Mouse (Mus musculus) ZHBTc4 (cell line): Measurements from ENCODE around the gene Hsd17b12.
A peak's percentile ranks its signal among the peaks of the same experiment; 100 is the strongest.

ENCODE experiments used
- DNase-seq: peaks from one replicate; pipeline ENCODE4 v3.0.0-alpha.2; 2011; ENCODE audit warnings: low read depth, low spot score

Gene Hsd17b12

DNA sequence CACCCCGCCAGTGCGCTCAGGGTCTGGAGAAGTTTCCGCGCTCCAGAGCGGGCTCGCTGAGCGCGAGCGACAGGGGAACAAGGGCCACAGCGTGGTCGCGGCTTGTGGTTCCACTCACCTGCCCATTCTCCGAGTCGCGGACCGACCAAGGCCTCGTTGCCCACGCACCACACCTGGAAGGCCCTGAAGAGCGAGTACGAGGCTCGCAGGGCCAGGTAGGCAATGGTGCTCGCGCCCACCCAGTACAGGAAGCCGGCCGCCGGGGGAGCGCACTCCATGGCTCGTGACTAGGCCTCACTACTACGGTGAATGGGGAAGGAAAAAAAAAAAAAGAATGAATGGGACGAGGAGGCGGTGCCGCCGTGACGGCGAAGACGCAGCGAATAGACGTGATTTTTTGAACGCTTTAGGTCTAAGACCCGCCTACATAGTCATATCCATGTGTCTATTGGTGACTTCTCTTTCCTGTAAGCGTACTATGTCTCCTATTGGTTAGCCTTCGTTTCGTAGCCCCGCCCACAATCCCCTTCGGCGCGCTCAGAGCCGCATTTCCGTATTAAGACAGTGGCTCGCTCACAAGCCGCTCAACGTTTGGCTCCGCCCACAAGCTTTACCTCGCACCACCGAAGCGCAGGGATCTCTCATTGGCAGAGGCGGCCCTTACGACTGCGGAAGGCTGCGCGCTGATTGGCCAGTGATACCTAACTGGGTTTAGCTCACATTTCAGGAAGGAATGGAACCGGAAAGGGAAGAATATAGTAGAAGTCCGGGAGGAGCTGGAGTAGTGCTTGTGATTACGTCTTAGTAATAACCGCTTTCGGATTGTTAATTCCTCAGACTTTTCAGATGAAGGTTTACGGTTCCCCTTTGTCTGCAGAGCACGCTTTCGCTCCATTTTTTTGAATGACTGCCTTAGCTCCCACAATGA lies at the start of gene Hsd17b12:
TSS of gene Hsd17b12 (minus strand) at position 373 of the 928 bp plus-strand sequence.
- DNase-seq, result peak; percentile 100

DNA sequence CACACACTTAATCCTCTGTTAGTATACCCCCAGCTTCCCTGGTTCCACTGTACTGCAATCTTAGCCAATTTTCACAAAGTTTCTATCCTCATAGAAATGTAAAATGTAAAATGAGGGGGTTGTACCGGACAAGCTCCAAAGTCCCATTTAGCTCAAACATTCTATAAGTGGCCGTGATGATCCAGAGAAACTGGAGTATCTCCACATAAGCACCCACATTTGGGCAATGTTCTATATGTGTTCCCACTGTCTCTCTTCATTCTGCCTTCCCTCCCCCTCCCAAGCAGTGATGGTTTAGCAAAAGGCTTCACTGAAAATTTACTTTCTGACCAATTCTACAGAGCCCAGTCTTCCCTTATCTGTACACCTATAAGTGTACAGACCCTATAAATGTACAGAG lies 27.1 kb upstream of the Hsd17b12 start:
- DNase-seq, result no peak

GRCm38 (mm10) chr2:94184142-94184541 lies 26.4 kb upstream of the Hsd17b12 start:
- DNase-seq, result peak; percentile 21

DNA sequence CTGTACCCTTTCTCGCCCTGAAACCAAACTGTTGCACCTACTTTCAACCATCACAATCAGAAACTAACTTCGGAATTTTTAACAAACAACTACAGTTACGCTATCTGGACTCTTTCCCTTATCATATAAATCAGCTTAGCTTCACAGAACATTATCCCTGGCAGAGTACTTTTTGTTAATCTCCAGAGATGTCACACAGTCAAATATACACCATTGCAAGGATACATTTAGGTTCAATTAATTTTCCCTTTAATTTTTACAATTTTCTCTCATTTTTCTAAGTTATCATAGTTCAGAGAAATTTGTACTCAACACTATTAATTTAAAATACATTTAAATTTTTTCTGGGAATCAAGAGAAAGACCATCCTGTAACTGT lies 21.3 kb upstream of the Hsd17b12 start:
- DNase-seq, result no peak

DNA sequence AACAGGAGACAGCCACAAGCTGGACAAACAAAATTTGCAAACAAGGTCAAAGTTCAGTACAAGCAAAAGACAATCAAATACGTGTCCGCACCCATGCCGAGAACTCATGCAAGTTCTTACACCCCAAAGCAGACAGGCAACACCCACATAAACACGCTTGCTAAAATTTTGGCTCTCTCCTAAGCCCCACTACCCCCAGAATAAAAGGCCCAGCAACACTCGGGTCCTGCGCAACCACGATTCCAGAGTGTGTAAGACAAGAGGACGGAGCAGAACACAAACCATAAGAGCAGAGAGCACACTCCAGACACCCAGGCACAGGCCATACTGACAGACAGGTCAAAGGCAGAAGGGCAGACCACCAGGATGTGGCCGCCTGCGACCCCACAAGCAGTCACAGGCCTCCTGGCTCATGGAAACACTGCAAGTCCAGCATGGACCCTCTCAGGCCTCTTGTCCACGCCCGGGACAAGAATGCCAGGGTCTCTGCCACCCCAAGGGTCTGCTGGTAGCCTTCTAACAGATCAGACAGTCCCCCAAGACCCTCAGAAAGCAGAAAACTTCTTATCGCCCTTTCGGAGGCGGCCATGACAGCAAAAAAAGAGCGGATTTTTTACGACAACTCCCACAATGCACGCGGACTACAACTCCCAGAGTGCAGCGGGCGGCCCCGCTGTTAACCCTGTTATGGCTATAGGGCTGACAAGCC lies 20.7 kb upstream of the Hsd17b12 start:
- peak; percentile 89 for DNase-seq

GRCm38 (mm10) chr2:94177294-94177693 lies 19.5 kb upstream of the Hsd17b12 start:
- no peak for DNase-seq

- no peak for DNase-seq
Observed at GRCm38 (mm10) chr2:94176381-94176780, 18.6 kb upstream of the Hsd17b12 start.

GRCm38 (mm10) chr2:94173549-94173948 lies 15.8 kb upstream of the Hsd17b12 start:
- no peak for DNase-seq

GRCm38 (mm10) chr2:94163207-94163606 lies 5.4 kb upstream of the Hsd17b12 start:
- no peak for DNase-seq

DNA sequence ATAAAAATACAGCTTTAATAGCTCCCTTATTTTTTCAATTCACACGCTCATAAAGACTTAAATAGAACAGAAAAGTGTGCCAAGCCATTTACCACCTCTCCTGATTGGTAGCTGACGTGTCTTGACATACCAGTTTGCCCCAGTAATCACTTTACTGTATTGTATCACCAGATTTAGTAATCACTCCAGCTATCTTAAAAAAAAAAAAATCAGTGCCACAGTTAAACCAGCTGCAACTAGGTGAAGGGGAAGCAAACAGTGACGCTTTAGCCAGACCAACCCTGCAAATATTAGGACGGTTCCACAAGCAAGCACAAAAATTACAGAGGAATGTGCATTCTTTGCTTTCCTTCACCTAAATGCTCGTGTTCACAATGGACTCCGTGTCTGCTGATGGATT lies 4.4 kb upstream of the Hsd17b12 start:
- no peak for DNase-seq

DNA sequence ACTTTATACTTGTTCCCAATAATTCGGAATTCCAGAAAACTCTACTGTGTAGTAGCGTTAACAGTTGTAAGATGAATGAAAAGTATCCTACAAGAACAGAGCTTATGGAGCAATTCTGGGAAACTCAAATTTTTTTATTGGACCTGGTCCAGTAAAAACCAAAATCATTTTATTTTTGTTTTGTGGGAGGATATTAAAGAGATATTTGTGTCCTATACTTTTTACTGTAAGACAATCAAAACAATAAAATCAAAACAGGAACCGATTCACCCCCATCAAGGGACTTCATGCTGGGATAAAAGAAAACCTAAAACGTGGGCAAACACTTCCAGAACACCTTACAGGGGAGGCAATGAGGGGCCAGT lies 738 bp upstream of the Hsd17b12 start:
- DNase-seq, result no peak

DNA sequence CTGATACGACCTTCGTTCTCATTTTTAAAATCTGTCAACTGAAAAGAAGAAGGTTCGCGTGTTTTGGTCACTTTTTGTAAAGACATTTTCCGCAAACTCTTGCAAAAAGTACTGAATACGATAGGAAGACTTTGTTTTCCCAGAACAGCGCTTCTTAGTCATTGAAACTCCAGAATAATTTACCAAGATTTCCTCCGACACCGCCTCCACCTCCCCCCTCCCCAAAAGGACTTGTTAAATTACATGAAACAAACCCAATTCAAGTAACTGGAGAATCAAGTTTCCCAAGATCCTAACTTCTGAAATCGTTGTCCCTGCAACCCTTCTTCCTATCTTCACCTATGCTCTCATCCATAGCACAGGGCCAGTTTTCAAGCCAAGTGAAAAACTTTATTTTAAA lies 713 bp downstream of the Hsd17b12 start:
- DNase-seq, result no peak

- DNase-seq, result no peak
Observed at GRCm38 (mm10) chr2:94145146-94145542, 12.6 kb downstream of the Hsd17b12 start.

- no peak for DNase-seq
Observed at GRCm38 (mm10) chr2:94144520-94145145, 13.1 kb downstream of the Hsd17b12 start.

DNA sequence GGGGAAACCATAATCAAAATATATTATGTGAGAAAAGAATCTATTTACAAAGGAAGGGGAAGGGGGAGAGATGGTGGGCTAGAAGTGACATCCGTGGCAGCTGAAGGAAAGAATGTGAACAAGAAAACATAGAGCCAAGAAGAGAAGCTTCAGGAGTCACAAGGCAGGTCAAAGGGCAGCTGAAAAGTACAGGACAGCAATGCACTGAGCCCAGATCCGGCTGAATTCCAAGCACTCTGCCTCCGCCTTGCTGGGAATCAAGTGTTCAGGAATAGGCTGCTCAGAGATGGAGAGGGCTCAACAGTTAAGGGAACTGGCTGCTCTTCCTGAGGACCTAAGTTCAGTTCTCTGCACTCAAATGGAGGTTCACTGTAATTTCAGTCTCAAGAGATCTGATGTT lies 16.5 kb downstream of the Hsd17b12 start:
- no peak for DNase-seq

- no peak for DNase-seq
Observed at GRCm38 (mm10) chr2:94138469-94139390, 19.0 kb downstream of the Hsd17b12 start.

DNA sequence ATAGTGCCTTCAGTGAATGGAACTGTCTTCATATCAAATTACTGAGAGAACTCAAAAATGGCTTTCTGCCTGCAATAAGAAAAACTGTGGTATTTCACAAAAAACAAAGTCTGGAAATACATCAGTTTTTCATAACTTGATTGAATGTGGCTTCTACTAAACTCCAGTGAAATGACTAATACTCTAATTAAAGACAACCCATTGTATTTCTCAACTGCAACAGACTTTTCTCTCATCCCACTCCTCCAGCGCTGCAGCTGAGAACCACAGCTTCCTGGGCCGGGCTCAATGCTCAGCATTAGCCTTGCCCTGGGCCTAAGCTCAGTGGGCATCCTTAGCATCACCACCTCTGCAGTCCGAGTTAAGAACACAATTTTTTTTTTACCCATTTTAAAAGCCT lies 20.9 kb downstream of the Hsd17b12 start:
- DNase-seq, result no peak

DNA sequence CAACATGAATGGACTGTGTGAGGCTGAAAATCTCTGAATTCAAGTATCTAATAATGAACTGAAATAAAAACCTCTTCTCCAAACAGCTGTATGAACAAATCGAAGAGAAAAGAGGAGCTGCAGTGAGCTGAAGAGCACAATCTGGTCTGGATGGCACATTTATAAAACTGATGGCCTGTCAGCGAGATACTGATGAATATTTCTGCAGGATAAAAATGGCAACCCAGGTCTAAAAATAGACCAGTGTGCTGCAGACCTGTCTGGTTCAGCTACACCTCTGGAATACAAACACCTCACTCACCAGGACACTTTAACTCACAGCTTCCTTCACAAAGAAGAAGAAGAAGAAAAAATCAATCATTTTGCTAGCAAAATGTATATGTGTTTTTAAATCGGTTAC lies 29.3 kb downstream of the Hsd17b12 start:
- DNase-seq, result no peak

DNA sequence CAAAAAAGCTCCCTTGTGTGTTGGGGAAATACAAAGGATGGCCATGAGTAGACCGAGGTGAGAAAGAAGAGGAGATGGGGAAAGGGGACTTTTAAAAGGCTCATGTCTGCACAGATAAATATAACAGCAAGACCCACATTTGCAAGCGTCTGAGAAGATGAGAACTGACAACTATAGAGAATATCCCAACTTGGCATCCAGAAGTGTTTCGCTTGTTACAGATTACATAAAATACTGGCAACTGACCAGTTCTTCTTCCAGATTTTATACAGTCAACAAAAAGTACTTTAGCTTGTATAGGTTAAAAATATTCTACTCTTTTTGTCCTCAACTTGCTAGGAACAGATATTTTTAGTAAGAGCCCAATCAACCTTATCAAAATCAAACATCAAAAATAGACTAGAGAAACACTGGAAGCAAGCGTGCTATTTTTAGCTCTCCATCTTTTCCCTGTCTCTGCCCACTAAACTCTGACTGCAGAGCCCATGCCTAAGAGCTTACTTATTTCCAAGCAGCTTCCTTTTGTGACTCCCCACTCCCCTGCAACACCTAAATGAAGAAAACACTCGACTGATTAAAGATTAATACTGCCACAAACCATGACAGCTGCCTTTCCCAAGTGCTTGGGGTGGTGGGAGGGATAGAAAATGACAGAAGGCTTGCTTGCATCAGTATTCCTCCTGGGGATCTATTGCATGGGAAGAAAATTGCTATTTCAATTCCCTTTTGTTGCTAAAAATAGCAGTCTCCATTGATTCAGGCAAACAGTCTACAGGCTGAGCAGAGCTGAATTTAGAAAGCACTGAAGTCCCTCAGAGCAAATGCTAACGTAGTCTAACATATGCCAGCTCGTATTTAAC lies 35.4 kb downstream of the Hsd17b12 start:
- DNase-seq, result no peak

GRCm38 (mm10) chr2:94103758-94104157 lies 54.0 kb downstream of the Hsd17b12 start:
- DNase-seq, result no peak
